Mouse (Mus musculus) frontal cortex, postnatal 36 days (tissue): Measurements from ENCODE around the gene Itgb2.

Experiments used
- DNase-seq, 2 experiments: peaks; one replicate each; pipeline ENCODE4 v3.0.0; 2022; ENCODE audit warnings: low spot score in 2 of 2

Gene Itgb2

GRCm38 (mm10) chr10:77550874-77551273, 20.8 kb downstream of the Itgb2 start:
- no peak for DNase-seq

DNA sequence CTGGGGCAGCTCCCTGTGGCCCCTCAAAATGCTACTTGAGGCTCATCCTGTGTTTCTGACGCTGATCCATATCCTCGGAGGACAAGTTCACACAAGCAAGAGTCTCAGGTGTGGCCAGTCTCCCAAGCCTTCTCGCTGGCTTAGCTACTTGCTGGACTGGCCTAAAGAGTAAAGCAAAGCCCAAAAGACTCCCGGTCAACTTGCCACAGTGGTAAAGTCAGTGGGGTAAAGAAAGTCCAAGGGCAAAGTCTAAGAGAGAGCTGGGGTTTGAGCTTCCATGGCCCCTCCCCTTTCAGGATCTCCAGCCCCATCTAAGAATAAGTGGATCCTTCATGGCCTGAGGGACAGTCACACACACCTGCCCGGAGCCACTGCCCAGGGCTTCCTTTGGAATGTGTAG, 22.1 kb downstream of the Itgb2 start:
- no peak for DNase-seq

DNA sequence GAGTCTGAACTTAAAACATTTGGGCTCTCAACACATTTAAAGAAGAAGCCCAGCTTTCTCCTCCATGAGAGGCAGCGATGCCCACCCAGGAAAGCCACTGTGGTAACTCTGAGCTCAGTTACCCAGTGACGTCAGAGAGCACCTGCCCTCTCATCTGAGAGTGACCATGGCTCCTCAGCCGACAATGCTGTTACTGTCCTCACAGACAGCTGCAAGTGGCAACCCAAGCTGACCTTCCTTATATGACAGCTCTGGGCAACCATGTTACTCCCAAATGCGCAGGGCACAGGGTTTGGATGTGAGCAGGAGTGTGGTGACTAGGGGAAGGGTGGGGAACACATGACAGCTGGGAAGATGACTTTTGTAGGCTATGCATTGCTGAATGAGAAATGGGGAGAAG, 23.2 kb downstream of the Itgb2 start:
- no peak for DNase-seq

GRCm38 (mm10) chr10:77554918-77555317, 24.9 kb downstream of the Itgb2 start:
- no peak for DNase-seq

- DNase-seq: no peak
Observed at GRCm38 (mm10) chr10:77556631-77557030, 26.6 kb downstream of the Itgb2 start.

GRCm38 (mm10) chr10:77557641-77558040, 27.6 kb downstream of the Itgb2 start:
- no peak for DNase-seq

- no peak for DNase-seq
Observed at GRCm38 (mm10) chr10:77560090-77560489, 30.0 kb downstream of the Itgb2 start.

DNA sequence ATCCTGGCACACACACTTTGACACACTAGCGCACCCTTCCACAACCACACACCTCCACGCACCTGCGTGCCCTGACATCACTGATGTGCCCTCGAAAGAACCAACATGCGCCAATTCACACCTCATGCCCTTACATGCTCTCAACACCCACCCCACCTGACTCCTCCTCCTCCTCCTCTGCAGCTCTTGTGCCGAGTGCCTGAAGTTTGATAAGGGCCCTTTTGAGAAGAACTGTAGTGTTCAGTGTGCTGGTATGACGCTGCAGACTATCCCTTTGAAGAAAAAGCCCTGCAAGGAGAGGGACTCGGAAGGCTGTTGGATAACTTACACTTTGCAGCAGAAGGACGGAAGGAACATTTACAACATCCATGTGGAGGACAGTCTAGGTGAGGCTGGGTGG, 30.8 kb downstream of the Itgb2 start:
- no peak for DNase-seq

GRCm38 (mm10) chr10:77561508-77561907, 31.5 kb downstream of the Itgb2 start:
- DNase-seq: no peak

DNA sequence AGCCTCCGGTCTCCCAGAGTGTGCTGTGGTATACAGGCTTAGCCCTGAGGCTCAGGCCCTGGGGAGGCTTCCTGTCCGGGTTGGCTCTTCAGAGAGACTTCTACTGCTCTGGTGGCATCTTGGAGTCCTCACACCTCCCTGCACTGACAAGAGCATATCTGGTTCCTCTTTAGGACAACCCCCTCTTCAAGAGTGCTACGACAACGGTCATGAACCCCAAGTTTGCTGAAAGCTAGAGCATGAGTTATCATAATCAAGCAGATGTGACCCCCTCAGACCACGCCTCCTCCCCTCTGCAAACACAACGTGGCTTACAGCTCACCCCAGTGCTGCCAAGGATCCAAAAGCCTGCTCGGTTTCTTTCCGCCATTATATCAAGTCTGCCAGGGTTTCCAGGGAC, 35.0 kb downstream of the Itgb2 start:
- DNase-seq: no peak

GRCm38 (mm10) chr10:77566651-77567050, 36.6 kb downstream of the Itgb2 start:
- peak; percentile 72 to 74 for DNase-seq

DNA sequence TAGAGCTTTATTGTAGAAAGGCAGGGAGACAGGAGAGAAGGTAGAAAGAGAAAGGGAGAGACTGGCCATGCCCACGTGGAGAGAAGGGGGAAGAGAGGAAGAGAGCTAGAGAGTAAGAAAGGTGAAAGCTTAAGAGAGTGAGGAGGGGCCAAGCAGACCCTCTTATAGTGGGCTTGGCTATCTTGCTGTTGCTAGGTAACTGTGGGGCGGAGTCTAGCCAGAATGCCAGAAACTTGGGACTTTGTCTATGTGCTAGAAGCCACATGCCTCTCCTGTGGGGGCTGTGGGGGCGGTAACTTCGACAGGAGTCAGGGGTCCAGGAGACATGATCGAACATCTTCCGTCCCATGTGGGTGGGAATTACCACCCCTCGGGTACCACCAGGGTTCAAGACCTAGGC, 39.4 kb downstream of the Itgb2 start:
- no peak for DNase-seq

DNA sequence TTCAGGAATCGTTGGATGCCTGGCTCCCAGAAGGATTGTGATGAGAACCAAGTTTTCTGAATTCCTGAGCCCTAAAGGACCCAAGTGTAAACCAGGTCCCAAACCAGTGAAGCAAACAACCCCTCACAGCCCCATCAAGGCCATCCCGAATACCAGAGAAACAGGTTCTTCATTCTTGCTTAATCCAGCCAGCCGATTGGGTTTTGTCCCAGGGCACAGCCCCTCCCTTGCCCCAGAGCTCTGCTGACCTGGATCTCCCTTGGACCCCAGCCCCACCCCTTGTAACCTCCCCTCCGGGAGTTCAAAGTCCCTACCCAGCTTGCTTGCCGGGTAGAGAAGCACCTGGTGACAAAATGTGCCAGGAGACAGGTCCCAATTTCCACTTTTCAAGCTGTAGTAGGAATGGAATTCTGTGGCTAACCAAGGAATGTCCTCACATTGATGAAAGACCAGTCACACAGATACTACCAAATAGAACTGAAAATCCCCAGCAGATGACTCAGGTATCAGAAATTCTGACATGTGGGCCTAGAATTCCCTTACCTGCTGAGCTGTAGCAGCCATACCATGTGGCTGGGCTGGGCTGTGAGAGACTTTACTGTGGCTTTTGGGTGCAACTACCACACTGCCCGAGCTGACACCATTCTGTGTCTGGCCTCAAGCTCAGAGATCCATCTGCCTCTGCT, 40.1 kb downstream of the Itgb2 start:
- no peak for DNase-seq

DNA sequence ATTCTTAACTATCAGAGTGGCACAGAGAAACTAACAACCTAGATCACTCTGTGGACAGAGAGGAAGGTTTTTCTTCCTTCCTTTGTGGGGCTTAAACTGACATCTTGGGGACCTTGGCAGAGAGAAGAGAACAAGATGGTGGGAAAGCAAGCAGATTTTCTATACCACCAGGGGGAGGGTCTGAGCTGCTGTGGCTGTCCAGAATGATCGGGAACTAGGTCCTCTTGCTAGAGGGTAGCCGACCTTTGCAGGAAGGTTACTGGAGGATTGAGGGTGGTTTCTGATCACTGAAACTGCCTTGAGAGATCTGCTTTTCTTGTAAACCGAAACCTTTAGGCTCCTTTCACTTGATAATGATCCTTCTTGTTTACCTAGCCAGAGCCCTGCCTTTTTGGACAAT, 42.2 kb downstream of the Itgb2 start:
- no peak for DNase-seq

DNA sequence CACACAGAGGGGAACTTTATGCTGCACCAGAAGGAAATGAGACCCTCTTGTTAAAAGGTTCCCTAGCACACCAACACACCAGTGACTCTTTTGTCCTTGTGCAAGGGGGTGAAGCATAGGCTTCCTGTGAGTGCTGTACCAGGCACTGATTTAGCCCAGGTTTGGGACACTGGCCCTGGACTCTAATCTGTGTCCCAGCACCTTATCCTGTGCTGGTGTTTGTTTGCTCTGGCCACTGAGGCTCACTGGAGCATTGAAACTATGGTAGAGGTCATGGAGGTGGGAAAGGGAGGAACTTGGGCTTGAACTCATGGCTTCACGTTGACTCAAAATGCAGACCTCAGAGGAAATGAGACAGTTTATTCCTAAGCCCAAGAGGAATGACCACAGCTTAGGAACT, 43.1 kb downstream of the Itgb2 start:
- DNase-seq: no peak

DNA sequence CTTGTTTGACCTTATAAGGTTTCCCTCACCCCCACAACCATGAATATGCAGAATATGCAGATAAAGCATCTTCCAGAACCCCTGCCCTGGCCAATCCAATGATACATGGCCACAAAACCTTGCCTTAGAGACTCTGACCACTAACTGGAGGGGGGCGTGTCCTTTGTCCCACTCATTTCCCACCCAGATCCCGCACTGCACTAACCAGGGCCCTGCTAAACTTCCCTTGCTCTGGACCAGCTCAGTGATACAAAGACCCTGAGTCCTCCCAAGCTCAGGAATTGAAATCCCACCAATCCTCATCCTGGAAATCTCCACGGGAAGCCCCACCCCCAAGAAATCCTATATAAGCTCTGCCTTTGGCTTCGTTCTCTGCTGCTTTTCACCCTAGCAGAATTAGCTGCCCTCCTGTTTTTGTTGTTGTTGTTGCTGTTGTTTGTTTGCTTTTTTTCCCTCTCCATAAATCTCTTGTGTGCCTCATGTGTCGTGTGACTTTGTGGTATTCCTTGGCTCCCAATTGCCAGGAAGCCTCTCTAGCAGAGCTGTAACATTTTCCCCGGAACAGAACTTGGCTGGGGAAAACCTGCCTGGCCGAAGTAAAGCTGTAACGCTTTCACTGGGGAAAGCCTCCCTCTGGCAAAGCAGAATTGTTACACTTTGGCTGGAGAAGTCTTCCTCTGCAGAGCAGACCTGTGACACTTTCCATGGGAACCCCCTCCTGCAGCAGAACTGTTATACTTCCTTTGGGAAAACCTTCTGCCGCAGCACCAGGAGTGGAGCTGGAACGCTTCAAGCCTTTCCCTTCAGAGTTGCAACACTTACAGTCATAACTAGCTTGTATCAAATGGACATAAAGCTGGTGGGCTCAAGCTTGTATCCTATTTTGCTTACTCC, 50.2 kb downstream of the Itgb2 start:
- no peak for DNase-seq

DNA sequence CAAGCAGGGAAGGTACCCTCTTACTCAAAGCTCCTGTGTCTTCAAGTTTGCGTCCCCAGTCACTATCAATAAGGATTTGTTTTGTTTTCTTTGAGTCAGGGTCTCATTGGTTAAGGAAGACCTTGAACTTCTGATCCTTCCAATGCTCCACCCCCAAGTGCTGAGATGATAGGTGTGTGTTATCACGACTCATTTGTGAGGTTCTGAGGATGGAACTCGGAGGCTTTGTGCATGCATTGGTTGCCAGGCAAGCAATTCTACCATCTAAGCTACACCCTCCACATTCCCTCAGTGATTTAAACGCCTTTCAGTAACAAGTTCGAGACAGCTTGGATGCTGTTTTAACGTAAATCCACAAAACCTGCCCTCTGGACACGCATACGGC, 51.0 kb downstream of the Itgb2 start:
- DNase-seq: no peak

DNA sequence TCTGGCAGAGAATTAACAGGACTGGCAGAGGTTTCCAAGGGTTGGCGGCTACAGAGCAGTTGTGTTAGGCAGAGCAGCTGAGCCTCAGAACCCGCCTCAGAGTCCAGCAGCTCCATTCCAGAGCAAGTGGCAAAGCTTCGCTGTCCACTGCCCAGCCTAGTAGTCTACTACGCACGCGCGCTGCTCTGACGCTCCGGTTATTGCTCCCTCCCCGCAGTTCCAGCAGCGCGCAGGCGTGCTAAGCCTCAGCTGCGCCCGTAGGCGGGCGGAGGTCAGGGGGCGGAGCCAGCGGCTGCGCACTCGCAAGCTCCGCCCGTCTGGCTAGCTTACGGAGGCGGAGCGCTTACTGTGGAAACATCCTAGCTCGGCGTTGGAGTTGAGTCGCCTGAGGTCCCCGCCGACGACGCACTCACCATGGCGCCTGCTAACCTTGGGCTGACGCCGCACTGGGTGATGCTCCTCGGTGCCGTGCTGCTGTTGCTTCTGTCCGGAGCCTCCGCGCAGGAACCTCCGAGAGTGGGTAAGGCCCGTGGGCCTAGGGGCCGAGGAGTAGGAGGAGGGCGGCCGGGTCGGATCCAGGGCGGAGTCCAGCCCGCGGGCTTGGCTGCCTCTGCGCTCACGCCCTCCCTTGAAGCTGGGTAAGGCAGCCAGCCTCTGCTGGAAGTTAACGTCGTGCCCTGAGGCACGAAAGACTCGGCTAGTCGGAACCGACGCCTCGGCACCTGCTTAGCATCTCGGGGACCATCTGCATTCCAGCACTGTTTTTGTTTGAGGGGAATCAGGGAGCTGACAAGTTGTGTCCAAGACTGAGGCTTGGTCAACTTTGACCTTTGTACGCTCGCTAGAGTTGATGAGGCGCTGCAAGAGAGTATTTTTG, 51.6 kb downstream of the Itgb2 start, which contains the start of gene Pttg1ip:
TSS of gene Pttg1ip (plus strand) at position 313 of the 877 bp plus-strand sequence.
- peak; percentile 93 to 95 for DNase-seq

DNA sequence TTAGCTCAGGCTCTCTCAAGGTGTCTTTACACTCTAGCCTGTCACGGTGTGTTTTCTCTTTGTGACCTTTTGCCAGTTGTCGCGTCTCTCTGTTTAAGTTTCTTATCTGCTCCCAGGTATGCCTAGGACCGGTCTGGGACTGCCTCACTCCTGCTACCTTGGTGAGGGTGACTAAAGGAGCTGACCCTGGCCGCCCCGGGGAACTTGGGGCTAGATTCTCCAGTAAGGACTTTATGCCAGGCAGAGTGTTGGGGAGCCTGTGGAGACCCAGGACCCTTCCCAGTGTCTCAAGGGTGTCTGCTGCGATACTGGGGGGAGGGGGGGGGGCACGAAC, 52.2 kb downstream of the Itgb2 start:
- no peak for DNase-seq

GRCm38 (mm10) chr10:77583795-77584422, 53.9 kb downstream of the Itgb2 start:
- DNase-seq: no peak

GRCm38 (mm10) chr10:77586637-77587036, 56.6 kb downstream of the Itgb2 start:
- DNase-seq: no peak
